Mouse (Mus musculus) liver, embryonic 14.5 days (tissue): ENCODE measurements around the gene Myo9b. TPM values are rescaled to one million over a fixed set of nuclear protein-coding genes. Genes with fewer than 3 reads are reported as not detected.
"Not testable (repeated sequence)": the region's sequence is repeated elsewhere in the genome, so short reads cannot be mapped to it uniquely, and the experiment has no call there.

ENCODE experiments used
- ATAC-seq: fragments of 200-750 bp; cut with Nextera tagmentation; 2 replicates; pipeline ENCODE4 v1.8.0; 2017; ENCODE audit warnings: moderate number of reproducible peaks, mild to moderate bottlenecking, moderate library complexity; ENCODE audit not compliant: insufficient read depth
- DNase-seq, 3 experiments: peaks; one replicate each; pipeline ENCODE4 v3.0.0-alpha.2; 2012 to 2013; ENCODE audit warnings: low read depth in 3 of 3, low spot score in 3 of 3
- H3K27ac ChIP-seq: fragments of 300-500 bp; sonication (generic); 2 replicates; pipeline ENCODE4 v1.5.1; 2014; ENCODE audit warnings: moderate library complexity, mild to moderate bottlenecking, control low read depth, inconsistent platforms
- H3K27me3 ChIP-seq: fragments of 300-500 bp; sonication (generic); 2 replicates; pipeline ENCODE4 v1.6.1; 2014; ENCODE audit warnings: mild to moderate bottlenecking, low read length, moderate library complexity; ENCODE audit not compliant: control insufficient read depth, insufficient read depth
- H3K36me3 ChIP-seq: fragments of 300-500 bp; sonication (generic); replicated peaks from 2 replicates; pipeline ENCODE4 v1.6.1; 2014; ENCODE audit warnings: low read depth; ENCODE audit not compliant: control insufficient read depth, insufficient read depth
- H3K4me1 ChIP-seq, 2 experiments: fragments of 200-500 bp in 1 of 2; fragments of 300-500 bp in 1 of 2; sonication (generic) in 1 of 2; replicated peaks; 2 replicates each; pipeline ENCODE4 v1.6.1; 2012 to 2014; ENCODE audit warnings: antibody characterized with exemption in 1 of 2, inconsistent platforms in 1 of 2, low read length in 1 of 2; ENCODE audit not compliant: control insufficient read depth in 2 of 2, insufficient read depth in 2 of 2
- H3K4me2 ChIP-seq: fragments of 300-500 bp; sonication (generic); 2 replicates; pipeline ENCODE4 v1.6.1; 2014; ENCODE audit warnings: low read depth, mild to moderate bottlenecking, control low read depth, moderate library complexity
- H3K4me3 ChIP-seq, 2 experiments: fragments of 200-500 bp in 1 of 2; fragments of 300-500 bp in 1 of 2; sonication (generic) in 1 of 2; 2 replicates each; pipeline ENCODE4 v1.5.1; 2012 to 2014; ENCODE audit warnings: low read depth in 2 of 2, low read length in 2 of 2, mild to moderate bottlenecking in 2 of 2, control low read depth in 1 of 2, inconsistent platforms in 1 of 2, moderate library complexity in 1 of 2; ENCODE audit not compliant: insufficient read depth in 1 of 2
- H3K9ac ChIP-seq: fragments of 300-500 bp; sonication (generic); replicated peaks from 2 replicates; pipeline ENCODE4 v1.6.1; 2014; ENCODE audit warnings: mild to moderate bottlenecking, control low read depth, moderate library complexity
- H3K9me3 ChIP-seq: fragments of 300-500 bp; sonication (generic); 2 replicates; pipeline ENCODE4 v1.6.1; 2016; ENCODE audit warnings: low read length, mixed read lengths; ENCODE audit not compliant: control insufficient read depth
- CTCF ChIP-seq: IDR thresholded peaks from 2 replicates; pipeline ENCODE4 v1.5.1; 2016; ENCODE audit warnings: antibody characterized with exemption, low read depth, control low read depth
- EP300 ChIP-seq: IDR thresholded peaks from 2 replicates; pipeline ENCODE4 v1.6.1; 2016; ENCODE audit warnings: antibody characterized with exemption, low read depth
- WGBS: fragments of 180-500 bp; shearing (Covaris S2); extraction: QIAGEN DNeasy Blood & Tissue Kit; methylation state at CpG from one replicate; pipeline ENCODE4 v1.1.7; 2014; ENCODE audit not compliant: insufficient replicate concordance; 5-methylcytosine and 5-hydroxymethylcytosine counted together
- polyA plus RNA-seq, 2 experiments: library from polyadenylated mRNA; depleted of rRNA in 1 of 2; stranded (reverse) in 1 of 2; unstranded in 1 of 2; fragments of >200 nt; fragmentation: Nextera tagmentation in 1 of 2; extraction: Ambion mirVana in 1 of 2; gene quantifications; 2 replicates each; pipeline versions ENCODE4 v1.2.1 to v1.2.3; 2012 to 2014

The Myo9b gene
- polyA plus RNA-seq, 2 experiments: 5.8 to 6.4 TPM

DNA sequence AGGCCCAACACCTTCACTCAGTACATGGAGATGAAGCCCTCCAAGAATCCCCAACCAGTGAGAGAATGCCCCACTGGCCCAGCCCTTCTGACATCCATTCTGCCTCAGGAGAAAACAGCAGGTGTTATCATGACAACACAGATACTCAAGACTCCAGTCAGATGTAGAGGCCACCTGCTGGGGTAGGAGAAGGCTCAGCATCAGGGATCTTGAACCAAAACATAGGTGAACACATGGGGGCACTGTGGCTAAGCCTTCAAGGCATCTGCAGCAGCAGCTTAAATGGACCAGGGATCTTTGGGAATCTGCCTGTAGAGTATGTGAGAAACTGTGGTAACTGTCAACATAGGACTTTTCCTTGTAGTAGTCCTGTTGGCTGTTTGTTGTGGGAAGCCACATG is 11.3 kb upstream of the Myo9b start:
- H3K27me3 ChIP-seq: no peaks in the 10 kb centered on the region
- H3K9ac ChIP-seq: no peak overlapping the region
- no peak overlapping the region for H3K4me2 ChIP-seq
- H3K4me1 ChIP-seq: no peaks in the 10 kb centered on the region
- H3K9me3 ChIP-seq: no peaks in the 10 kb centered on the region
- no peak overlapping the region for H3K27ac ChIP-seq
- H3K4me3 ChIP-seq: no peak overlapping the region
- ATAC-seq: peak; percentile 48; the same call in 1 of the 2 replicates
- H3K36me3 ChIP-seq: peaks cover 12% of the 10 kb centered on the region
- DNase-seq: peak in 1 of 3 experiments; percentile 20
- TF ChIP-seq EP300 (no peak), CTCF (peak; percentile 65)

GRCm38 (mm10) chr8:71267690-71268089 is 4.8 kb upstream of the Myo9b start:
- H3K9ac ChIP-seq: no peak overlapping the region
- 72% methylated on average over 2 of the region's 2 CpGs for WGBS
- ATAC-seq: no peak

GRCm38 (mm10) chr8:71268286-71268685 is 4.2 kb upstream of the Myo9b start:
- H3K4me1 ChIP-seq: peaks cover 13 to 20% of the 10 kb centered on the region in 2 experiments
- not testable (repeated sequence) for H3K36me3 ChIP-seq, H3K4me2 ChIP-seq, H3K27me3 ChIP-seq, DNase-seq, H3K9me3 ChIP-seq, H3K9ac ChIP-seq, ATAC-seq, H3K4me3 ChIP-seq, H3K27ac ChIP-seq
- 86% methylated on average over 6 of the region's 6 CpGs for WGBS

More at GRCm38 (mm10) chr8:71267690-71268089, 4.8 kb upstream of the Myo9b start:
- H3K4me1 ChIP-seq: peaks cover 12 to 20% of the 10 kb centered on the region in 2 experiments
- no peak for TF ChIP-seq CTCF
- no peak for TF ChIP-seq EP300
- H3K27me3 ChIP-seq: no peaks in the 10 kb centered on the region
- no peak overlapping the region for H3K4me3 ChIP-seq
- no peaks in the 10 kb centered on the region for H3K9me3 ChIP-seq
- H3K4me2 ChIP-seq: no peak overlapping the region
- H3K36me3 ChIP-seq: no peaks in the 10 kb centered on the region; the same call in 1 of the 2 replicates
- no peak for DNase-seq
- H3K27ac ChIP-seq: no peak overlapping the region

- Histone ChIP-seq H3K4me2 (peak overlapping the region; percentile 77), H3K4me1 (peaks cover 32 to 42% of the 10 kb centered on the region in 2 experiments), H3K9me3 (no peaks in the 10 kb centered on the region), H3K9ac (peak overlapping the region; percentile 82), H3K27ac (peak overlapping the region; percentile 80), H3K27me3 (no peaks in the 10 kb centered on the region), H3K36me3 (peaks cover 3% of the 10 kb centered on the region; the same call in 1 of the 2 replicates), H3K4me3 (peak overlapping the region; percentile 67 to 76)
- WGBS: 10% methylated on average over 5 of the region's 5 CpGs
- peak in 1 of 3 experiments; percentile 17 for DNase-seq
- no peak for ATAC-seq
- TF ChIP-seq CTCF (no peak), EP300 (no peak)
Measured at GRCm38 (mm10) chr8:71271630-71272029, 884 bp upstream of the Myo9b start.

DNA sequence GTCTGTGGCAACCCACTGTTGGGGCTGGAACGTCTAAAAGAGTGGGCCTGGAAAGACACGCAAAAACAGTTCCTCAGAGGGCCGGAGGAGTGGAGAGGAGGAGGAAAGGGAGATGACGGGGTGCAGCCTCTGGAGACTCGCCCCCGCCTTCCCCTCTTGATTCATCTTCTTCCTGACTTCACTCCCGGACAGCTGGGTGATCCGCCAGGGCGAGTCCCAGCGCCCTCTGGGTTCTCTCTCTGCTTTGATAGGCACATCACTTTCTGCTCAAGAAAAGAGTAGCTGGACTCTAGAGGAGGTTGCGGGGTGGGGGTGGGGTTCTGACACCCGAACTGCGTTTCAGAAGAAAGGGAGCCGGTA is 617 bp downstream of the Myo9b start:
- Histone ChIP-seq H3K9ac (peak overlapping the region; percentile 69), H3K27ac (peak overlapping the region; percentile 18), H3K9me3 (no peaks in the 10 kb centered on the region), H3K4me1 (peaks cover 26 to 31% of the 10 kb centered on the region in 2 experiments), H3K4me2 (peak overlapping the region; percentile 84), H3K36me3 (peaks cover 3% of the 10 kb centered on the region; the same call in 1 of the 2 replicates), H3K4me3 (peak overlapping the region; percentile 67), H3K27me3 (no peaks in the 10 kb centered on the region)
- peak; percentile 30; the same call in 1 of the 2 replicates for TF ChIP-seq CTCF
- no peak for TF ChIP-seq EP300
- WGBS: 0% methylated on average over 14 of the region's 14 CpGs
- ATAC-seq (peak; percentile 3; the same call in 1 of the 2 replicates), DNase-seq (peak; percentile 39 to 53 (median 50))
